Mouse (Mus musculus) hindbrain, embryonic 11.5 days (tissue): Measurements from ENCODE around the gene Cask. TPM values are rescaled to one million over a fixed set of nuclear protein-coding genes. Genes with fewer than 3 reads are reported as not detected.

Source experiments
- ATAC-seq: fragments of 200-750 bp; cut with Nextera tagmentation; 2 replicates; pipeline ENCODE4 v1.8.0; 2017; ENCODE audit warnings: mild to moderate bottlenecking, moderate TSS enrichment, moderate library complexity; ENCODE audit not compliant: low FRiP score
- DNase-seq: peaks from one replicate; pipeline ENCODE4 v3.0.0-alpha.2; 2015; ENCODE audit warnings: low spot score
- H3K27ac ChIP-seq: fragments of 300-500 bp; sonication (generic); 2 replicates; pipeline ENCODE4 v1.5.1; 2014; ENCODE audit warnings: mild to moderate bottlenecking, low read depth, low read length
- H3K27me3 ChIP-seq: fragments of 300-500 bp; sonication (generic); 2 replicates; pipeline ENCODE4 v1.6.1; 2014; ENCODE audit warnings: mild to moderate bottlenecking, low read length, moderate library complexity, mixed read lengths; ENCODE audit not compliant: control insufficient read depth, insufficient read depth
- H3K36me3 ChIP-seq: fragments of 300-500 bp; sonication (generic); 2 replicates; pipeline ENCODE4 v1.6.1; 2014; ENCODE audit warnings: mild to moderate bottlenecking, low read length, moderate library complexity, mixed read lengths; ENCODE audit not compliant: control insufficient read depth, insufficient read depth
- H3K4me1 ChIP-seq: fragments of 300-500 bp; sonication (generic); replicated peaks from 2 replicates; pipeline ENCODE4 v1.6.1; 2014; ENCODE audit warnings: low read length, mixed read lengths; ENCODE audit not compliant: control insufficient read depth, insufficient read depth
- H3K4me2 ChIP-seq: fragments of 300-500 bp; sonication (generic); replicated peaks from 2 replicates; pipeline ENCODE4 v1.6.1; 2014; ENCODE audit warnings: mild to moderate bottlenecking, low read depth, low read length
- H3K4me3 ChIP-seq: fragments of 300-500 bp; sonication (generic); 2 replicates; pipeline ENCODE4 v1.5.1; 2014; ENCODE audit warnings: low read depth, low read length
- H3K9ac ChIP-seq: fragments of 300-500 bp; sonication (generic); 2 replicates; pipeline ENCODE4 v1.6.1; 2014; ENCODE audit warnings: low read depth, low read length
- H3K9me3 ChIP-seq: fragments of 300-500 bp; sonication (generic); 2 replicates; pipeline ENCODE4 v1.6.1; 2016; ENCODE audit warnings: low read length; ENCODE audit not compliant: control insufficient read depth
- WGBS: fragments of 180-500 bp; shearing (Covaris S2); extraction: QIAGEN DNeasy Blood & Tissue Kit; methylation state at CpG from one replicate; pipeline ENCODE4 v1.1.7; 2014; 5-methylcytosine and 5-hydroxymethylcytosine counted together
- polyA plus RNA-seq: library from polyadenylated mRNA; unstranded; fragments of >200 nt; fragmentation: Nextera tagmentation; extraction: Ambion mirVana; gene quantifications from 2 replicates; pipeline ENCODE4 v1.2.1, GENCODE M21; 2014

Cask gene
- polyA plus RNA-seq, 1 experiment from 2014 or later: 29.6 TPM

- Histone ChIP-seq H3K4me2 (peak overlapping the region; percentile 33), H3K27ac (peak overlapping the region; percentile 94), H3K9ac (peak overlapping the region; percentile 79), H3K4me1 (no peaks in the 10 kb centered on the region), H3K9me3 (no peaks in the 10 kb centered on the region), H3K27me3 (no peaks in the 10 kb centered on the region), H3K36me3 (no peaks in the 10 kb centered on the region), H3K4me3 (peak overlapping the region; percentile 57)
- 11% methylated on average over 16 of the region's 100 CpGs for WGBS
- peak; percentile 83 for ATAC-seq
- peak; percentile 63 for DNase-seq
Measured at GRCm38 (mm10) chrX:13845858-13846652, 5.1 kb downstream of the Cask start.

- H3K27ac ChIP-seq: peak overlapping the region; percentile 94
- DNase-seq (peak; percentile 48), ATAC-seq (peak; percentile 0; the same call in 1 of the 2 replicates)
- peak overlapping the region; percentile 57 for H3K4me3 ChIP-seq
- H3K27me3 ChIP-seq: no peaks in the 10 kb centered on the region
- no peaks in the 10 kb centered on the region for H3K36me3 ChIP-seq
- H3K9ac ChIP-seq: peak overlapping the region; percentile 79
- no peaks in the 10 kb centered on the region for H3K9me3 ChIP-seq
- no peaks in the 10 kb centered on the region for H3K4me1 ChIP-seq
- peak overlapping the region; percentile 33 for H3K4me2 ChIP-seq
- 21% methylated on average over 22 of the region's 22 CpGs for WGBS
Measured at GRCm38 (mm10) chrX:13845141-13845857, 5.9 kb downstream of the Cask start.

- Histone ChIP-seq H3K4me1 (no peaks in the 10 kb centered on the region), H3K9me3 (no peaks in the 10 kb centered on the region), H3K27ac (no peak overlapping the region), H3K27me3 (no peaks in the 10 kb centered on the region), H3K36me3 (no peaks in the 10 kb centered on the region), H3K4me3 (no peak overlapping the region), H3K4me2 (no peak overlapping the region), H3K9ac (no peak overlapping the region)
- no peak for ATAC-seq
- 72% methylated on average over 1 of the region's 1 CpGs for WGBS
- DNase-seq: no peak
Measured at GRCm38 (mm10) chrX:13822792-13823191, 28.4 kb downstream of the Cask start.

GRCm38 (mm10) chrX:13798754-13799153, 52.4 kb downstream of the Cask start:
- H3K27me3 ChIP-seq: no peaks in the 10 kb centered on the region
- no peaks in the 10 kb centered on the region for H3K9me3 ChIP-seq
- 88% methylated on average over 2 of the region's 2 CpGs for WGBS
- H3K27ac ChIP-seq: no peak overlapping the region
- no peaks in the 10 kb centered on the region for H3K36me3 ChIP-seq
- no peak overlapping the region for H3K4me3 ChIP-seq
- no peaks in the 10 kb centered on the region for H3K4me1 ChIP-seq
- no peak for DNase-seq
- no peak for ATAC-seq
- no peak overlapping the region for H3K4me2 ChIP-seq
- H3K9ac ChIP-seq: no peak overlapping the region

GRCm38 (mm10) chrX:13765672-13766071, 85.5 kb downstream of the Cask start:
- ATAC-seq (no peak), DNase-seq (no peak)
- H3K4me3 ChIP-seq: no peak overlapping the region
- H3K4me1 ChIP-seq: no peaks in the 10 kb centered on the region
- no peaks in the 10 kb centered on the region for H3K27me3 ChIP-seq
- H3K36me3 ChIP-seq: no peaks in the 10 kb centered on the region
- whole genome bisulfite sequencing: 87% methylated on average over 1 of the region's 1 CpGs
- no peak overlapping the region for H3K4me2 ChIP-seq
- no peaks in the 10 kb centered on the region for H3K9me3 ChIP-seq
- no peak overlapping the region for H3K9ac ChIP-seq
- H3K27ac ChIP-seq: no peak overlapping the region

- no peaks in the 10 kb centered on the region for H3K9me3 ChIP-seq
- H3K4me1 ChIP-seq: no peaks in the 10 kb centered on the region
- DNase-seq (no peak), ATAC-seq (no peak)
- no peak overlapping the region for H3K27ac ChIP-seq
- no peak overlapping the region for H3K4me3 ChIP-seq
- no peaks in the 10 kb centered on the region for H3K27me3 ChIP-seq
- H3K4me2 ChIP-seq: no peak overlapping the region
- 91% methylated on average over 1 of the region's 1 CpGs for WGBS
- H3K36me3 ChIP-seq: no peaks in the 10 kb centered on the region
- H3K9ac ChIP-seq: no peak overlapping the region
Measured at GRCm38 (mm10) chrX:13765024-13765423, 86.1 kb downstream of the Cask start.

- H3K27ac ChIP-seq: no peak overlapping the region
- no peaks in the 10 kb centered on the region for H3K27me3 ChIP-seq
- DNase-seq: no peak
- no peak overlapping the region for H3K4me2 ChIP-seq
- no peaks in the 10 kb centered on the region for H3K4me1 ChIP-seq
- H3K36me3 ChIP-seq: no peaks in the 10 kb centered on the region
- no peak for ATAC-seq
- no peaks in the 10 kb centered on the region for H3K9me3 ChIP-seq
- H3K4me3 ChIP-seq: no peak overlapping the region
- 31% methylated on average over 3 of the region's 3 CpGs for WGBS
- no peak overlapping the region for H3K9ac ChIP-seq
Measured at GRCm38 (mm10) chrX:13757279-13758005, 93.7 kb downstream of the Cask start.

GRCm38 (mm10) chrX:13741110-13741509, 110.1 kb downstream of the Cask start:
- ATAC-seq (no peak), DNase-seq (no peak)
- H3K9me3 ChIP-seq: no peaks in the 10 kb centered on the region
- H3K27me3 ChIP-seq: no peaks in the 10 kb centered on the region
- 79% methylated on average over 2 of the region's 2 CpGs for WGBS
- no peak overlapping the region for H3K27ac ChIP-seq
- H3K9ac ChIP-seq: no peak overlapping the region
- no peak overlapping the region for H3K4me2 ChIP-seq
- no peak overlapping the region for H3K4me3 ChIP-seq
- H3K36me3 ChIP-seq: no peaks in the 10 kb centered on the region
- no peaks in the 10 kb centered on the region for H3K4me1 ChIP-seq
